Mouse (Mus musculus): ENCODE measurements around the gene Amd1.

Amd1 gene

DNA sequence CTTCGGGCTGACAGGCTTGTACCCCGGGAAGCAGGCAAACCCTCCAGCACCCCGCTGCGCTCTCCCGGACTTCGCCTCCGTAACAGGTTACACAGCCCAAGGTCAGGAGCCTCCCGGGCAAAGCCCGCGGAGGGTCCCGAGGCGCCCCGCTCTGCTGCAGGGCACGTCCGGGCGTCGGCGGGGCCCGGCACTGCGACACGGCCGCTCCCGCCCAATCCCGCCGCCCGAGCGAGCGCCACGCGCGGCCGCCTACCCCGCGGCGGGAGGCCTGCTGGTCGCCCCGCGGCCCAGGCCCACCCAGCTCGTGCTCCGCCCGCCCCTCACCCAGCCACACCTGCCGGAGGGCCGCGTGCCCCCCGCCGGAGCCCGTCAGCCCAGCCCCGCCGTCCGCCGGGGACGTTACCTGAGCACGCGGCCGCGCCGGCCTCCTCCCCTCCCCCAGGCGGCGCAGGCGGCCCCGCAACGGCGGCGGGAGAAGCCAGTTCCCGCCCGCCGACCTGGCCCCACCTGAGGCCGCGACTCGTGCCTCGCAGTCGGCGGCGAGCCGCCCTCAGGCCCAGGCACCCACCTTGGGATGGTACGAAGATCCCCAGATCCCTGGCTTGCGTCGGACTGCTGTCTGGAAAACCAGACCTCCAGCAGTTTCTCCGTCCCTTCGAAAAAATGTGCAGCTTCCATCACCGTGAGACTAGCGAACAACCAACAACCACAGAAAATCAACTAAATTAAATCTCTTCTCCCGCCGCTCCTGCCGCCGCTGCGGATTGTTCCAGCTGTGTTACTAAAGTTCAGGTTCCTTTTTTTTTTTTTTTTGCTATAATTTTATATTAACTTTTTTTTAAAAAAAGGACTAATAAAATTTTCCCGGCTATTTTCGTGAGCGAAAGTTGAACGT lies 558 bp downstream of the Amd1 start:
- DNase-seq = peak; percentile 33

DNA sequence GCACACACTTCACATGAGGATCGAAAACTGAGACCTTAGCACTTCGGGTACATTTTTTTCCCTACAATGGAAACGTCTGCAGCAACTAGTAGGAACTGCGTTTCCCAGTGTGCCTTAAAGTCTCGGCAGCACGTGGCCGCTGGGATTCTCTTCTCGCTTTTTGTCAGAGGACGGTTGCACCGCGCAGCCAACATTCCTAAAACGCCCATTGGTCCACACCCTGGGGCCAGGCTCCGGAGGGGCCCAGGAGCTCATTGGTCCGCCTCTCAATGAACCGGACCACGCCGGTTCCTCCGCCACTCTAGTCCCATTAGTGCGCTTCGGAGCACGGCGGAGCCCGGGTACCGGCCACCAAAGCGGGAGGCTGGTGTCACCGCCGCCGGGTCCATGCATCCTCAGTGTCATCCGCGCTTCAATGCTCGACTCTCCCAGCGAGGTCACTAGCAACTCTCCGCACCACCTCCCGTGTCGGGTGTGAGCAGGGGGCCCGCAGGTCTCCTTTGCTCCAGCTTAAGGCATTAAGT lies 1.3 kb downstream of the Amd1 start:
- DNase-seq = peak; percentile 87

DNA sequence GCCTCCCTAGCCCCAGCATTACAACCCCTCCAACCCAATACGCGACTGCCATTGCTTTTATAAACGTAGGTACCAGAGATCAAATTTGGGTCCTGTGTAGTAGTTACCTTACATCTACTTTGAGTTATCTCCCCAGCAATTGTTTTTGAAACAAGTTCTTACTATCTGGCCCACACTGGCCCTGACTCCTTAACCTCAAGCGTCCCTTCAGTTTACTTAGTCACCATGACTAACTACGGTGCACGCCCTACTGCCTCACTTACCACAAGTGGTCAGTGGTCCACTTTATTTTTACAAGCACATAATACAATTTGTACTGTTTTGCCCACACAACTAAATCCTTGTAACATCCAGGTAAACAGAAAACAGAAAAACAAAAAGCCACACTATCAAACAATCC lies 9.3 kb downstream of the Amd1 start:
- DNase-seq = no peak

DNA sequence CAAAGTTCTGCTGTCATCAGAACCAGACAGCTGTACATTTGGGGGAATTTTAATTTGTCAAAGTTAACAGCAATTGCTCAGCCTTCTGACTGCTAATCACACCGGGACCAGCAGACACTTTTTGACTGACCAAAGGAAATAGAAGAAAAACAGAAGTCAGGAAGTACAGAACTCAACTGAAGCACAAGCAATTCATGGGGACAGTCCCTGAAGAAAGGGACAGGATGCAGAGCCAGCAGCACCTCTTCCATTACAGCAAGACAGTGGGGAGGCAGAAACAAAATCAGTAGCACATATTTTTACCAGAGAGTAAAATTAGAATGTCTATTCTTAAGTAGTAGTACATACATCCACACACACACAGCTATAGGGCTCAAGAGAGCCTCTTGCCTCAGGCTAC lies 15.2 kb downstream of the Amd1 start:
- no peak for DNase-seq

DNA sequence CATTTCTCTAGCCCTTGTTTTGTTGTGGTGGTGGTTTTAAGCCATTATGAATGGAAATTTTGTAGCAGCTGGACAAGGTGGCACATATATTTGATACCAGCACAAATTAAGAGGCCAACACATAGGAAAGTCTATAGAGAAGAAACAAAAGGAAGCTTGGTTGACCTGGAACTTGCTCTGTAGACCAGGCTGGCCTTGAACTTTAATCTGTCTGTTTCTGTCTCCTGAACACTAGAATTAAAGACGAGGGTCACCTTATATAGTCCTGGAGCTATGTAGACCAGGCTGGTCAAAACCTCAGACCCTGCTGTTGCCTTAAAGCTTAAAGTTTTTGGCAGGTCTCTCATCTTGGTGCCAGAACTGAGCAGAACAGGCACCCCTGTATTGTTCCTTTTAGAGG lies 16.4 kb downstream of the Amd1 start:
- DNase-seq = no peak

DNA sequence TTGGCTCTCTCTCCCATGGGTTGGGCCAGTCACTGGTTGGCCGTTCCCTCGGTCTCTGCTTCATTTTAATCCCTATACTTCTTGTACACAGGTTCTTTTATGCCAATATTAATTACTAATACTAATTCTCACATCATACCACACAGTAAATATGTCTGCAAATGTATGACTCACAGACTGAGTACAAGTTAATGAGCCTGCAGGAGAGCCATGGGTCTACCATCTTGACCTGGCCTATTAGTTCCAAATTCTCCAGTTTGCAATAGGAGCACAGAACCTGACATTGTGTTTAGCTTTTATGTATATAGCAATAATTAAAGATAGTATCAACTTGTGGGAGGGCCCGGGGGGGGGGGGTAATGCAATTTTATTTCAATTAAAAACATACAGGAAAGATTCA lies 17.0 kb downstream of the Amd1 start:
- DNase-seq = no peak

DNA sequence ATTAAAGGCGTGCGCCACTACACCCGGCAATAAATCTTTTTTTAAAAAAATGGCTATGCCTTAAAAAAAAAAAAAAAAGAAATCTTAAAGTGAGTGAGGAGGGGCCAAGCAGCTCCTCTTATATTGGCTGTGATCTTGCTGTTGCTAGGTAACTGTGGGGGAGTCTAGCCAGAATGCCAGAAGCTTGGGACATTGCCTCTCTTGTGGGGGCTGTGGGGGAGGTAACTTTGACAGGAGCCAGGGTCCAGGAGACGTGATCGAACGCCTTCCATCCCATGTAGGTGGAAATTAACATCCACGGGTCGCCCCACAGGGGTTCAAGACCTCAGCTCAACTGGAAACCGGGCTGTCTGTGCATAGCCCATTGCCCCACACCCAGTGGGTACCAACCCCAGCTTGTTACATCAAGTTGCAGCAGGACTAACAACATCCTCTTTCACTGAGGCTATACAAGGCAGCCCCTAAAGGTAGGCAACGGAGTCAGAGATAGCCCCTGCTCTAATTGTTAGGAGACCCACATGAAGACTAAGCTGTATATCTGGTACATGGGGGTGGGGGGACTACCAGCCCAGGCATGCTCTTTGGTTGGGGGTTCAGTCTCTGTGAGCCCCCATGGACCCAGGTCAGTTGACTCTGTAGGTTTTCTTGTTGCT lies 17.7 kb downstream of the Amd1 start:
- no peak for DNase-seq

DNA sequence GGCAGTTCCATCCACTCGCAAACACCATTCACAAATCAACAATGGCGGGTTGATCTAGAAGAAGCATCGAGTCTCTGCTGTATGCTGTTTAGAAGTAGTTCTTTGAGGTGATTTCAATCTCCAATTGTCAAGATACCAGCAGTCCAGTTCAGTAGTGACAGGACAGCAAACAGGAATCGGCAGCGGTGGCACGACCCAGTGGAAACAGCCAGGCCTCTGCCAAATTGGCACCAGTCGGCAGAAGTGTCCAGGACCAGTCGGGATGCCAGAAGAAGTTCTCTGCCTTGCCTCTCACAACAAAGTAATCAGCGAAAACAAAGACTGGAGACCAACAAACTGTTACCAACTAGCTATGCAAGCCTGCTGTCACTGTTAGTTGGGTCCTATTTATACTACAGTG lies 18.4 kb downstream of the Amd1 start:
- no peak for DNase-seq

DNA sequence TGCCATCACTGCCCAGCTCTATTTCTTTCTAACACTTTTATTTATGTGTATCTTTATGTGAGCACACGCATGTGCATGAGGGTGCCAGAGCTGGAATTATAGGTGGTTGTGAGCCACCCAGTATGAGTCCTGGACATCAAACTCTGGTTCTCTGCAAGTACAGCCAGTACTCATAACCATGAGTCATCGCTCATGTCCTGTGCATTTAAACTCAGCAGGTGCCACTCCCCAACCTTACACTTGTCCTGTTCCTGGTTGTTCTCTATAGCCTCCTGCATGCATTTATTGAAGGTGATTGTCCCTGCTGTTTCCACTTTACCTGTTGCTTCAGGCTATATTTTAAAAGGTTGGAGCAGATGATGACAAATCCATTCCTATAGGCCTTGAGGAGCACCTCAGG lies 20.4 kb downstream of the Amd1 start:
- DNase-seq = no peak

DNA sequence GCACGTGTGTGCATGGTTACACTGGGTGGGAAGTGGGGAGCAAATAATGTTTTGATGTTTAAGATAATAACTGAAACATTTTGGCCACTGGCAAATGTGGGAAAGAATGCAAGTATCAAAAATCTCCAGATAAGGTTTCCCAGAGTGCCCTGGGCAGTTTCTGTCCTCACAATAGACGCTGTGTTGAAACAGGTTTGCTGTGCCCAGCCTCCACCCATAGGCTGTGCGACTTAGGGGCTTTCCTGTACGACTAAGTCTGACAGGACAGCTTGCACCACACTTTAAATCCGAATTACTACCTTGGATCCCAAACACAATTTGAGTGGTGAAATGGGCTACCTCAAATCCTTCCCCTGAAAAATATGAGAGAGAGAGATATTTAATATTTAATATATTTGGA lies 23.7 kb downstream of the Amd1 start:
- no peak for DNase-seq

DNA sequence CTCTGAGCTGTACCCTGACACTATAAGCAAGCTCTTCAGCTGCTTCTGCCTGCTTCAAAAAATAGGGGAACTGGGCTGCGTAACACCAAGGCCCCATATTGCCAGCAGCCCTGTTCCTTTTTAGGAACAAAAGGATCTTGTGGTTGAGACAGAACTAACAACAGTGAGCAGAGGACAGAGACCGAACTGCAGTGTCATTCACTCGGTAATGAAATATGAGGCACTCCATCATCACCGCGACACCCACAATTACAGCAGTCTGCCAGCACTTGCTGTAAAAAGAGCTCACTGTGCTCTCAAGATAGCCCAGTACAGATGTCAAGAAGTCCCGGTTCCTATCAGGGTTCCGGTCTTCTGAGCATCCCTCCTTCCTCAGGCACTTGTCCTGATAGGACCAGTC lies 26.0 kb downstream of the Amd1 start:
- no peak for DNase-seq

DNA sequence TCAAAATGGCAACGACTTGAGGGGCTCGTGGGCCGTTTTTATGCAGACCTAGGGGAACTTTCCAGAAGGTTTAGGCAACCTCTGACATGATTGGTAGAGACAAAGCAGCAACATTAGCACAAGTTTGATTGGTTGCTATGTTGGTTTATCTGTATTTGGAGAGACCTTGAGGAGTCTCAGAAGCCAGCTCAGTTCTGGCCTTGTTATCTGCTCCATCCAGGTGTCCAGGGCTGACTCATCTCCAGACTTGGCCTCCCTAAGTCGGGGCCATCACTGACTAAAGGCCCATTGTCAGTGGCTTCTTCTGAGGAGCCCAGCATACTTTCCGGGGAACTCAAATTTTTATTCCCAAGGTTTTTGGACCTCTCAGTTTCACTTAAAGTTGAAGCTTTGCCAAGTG lies 28.0 kb downstream of the Amd1 start:
- DNase-seq = no peak

DNA sequence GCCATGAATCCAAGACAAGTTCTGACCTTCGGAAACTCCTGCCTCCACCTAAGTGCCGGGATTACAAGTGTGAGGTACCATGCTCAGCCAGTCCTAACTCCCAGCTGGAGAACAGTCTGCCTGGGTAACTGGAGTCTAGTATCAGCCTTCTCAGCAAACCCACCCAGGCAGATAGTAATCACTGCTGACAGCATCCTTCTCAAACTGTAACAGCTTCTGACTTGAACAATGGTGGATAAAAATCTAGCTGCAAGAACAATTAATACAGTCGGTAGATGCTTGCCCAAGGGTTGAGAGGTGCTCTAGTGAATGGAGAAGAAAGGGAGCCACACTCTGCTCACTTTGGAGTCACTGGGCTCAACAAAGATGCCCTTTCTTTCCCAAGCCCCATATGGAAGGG lies 30.8 kb downstream of the Amd1 start:
- DNase-seq = no peak

DNA sequence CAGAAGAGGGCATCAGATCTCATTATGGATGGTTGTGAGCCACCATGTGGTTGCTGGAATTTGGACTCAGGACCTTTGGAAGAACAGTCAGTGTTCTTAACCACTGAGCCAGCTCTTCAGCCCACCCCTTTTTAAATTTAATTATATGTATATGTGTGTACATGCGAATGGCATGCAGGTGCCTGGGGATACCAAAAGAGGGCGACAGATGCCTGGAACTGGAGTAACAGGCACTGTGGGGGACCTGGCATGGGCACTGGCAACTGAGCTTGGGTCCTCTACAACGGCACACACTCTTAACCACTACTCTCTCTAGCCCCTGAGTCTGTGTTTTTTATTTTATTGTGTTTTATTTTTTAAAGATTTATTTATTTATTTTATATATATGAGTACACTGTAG lies 37.1 kb downstream of the Amd1 start:
- no peak for DNase-seq

DNA sequence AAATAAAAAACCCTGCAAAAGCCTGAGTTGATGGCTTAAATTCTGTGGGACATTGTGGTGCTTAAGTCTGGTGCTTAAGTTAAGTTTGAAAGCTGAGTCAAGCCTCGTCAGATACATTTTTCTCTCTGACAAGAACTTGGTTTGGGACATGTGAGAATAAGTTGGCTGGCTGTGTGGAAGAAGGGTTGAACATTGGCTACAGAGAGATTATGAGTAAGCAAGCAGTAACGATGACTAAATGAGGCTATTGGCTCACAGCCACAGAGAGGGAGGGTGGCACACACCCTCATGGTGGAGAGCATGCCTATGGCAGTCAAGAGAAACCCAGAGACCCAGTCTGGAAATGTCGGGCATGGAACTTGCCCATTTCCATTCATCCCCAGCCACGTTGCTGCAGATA lies 38.3 kb downstream of the Amd1 start:
- peak; percentile 86 for DNase-seq

DNA sequence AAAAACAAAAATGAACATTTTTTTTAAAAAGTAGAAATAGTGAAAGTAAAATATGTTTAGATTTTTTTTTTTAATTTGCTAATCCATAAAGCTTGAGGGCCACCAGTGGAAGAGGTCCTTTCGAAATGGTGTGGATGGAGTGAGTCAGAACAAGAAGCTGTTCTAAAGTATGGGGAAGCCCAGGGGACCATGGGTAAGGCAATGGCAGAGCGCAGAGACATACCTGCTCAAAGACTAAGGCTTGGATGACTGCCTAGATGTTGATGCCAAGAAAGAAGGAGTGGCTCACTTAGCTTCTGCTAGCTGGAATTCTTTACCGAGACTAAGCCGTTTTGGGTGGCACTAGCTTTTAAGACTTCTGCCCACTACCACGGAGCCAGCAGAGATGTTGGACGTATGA lies 39.8 kb downstream of the Amd1 start:
- no peak for DNase-seq

DNA sequence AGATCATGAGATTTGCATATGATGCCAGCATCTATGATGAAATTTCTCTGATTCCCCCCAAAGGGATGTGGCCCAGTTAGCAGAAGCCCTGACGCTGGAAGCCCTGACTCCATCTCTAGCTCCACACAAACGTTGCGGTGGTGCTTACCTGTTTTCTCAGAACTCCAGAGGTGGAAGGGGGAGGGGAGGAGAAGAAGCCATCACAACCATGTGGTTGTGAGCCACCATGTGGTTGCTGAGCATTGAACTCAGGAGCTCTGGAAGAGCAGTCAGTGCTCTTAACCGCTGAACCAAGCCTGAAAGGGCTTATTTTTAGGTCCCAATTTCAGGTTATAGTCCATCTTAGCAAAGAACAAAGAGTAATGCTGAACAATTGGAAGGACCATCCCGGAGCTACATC lies 41.7 kb downstream of the Amd1 start:
- no peak for DNase-seq

DNA sequence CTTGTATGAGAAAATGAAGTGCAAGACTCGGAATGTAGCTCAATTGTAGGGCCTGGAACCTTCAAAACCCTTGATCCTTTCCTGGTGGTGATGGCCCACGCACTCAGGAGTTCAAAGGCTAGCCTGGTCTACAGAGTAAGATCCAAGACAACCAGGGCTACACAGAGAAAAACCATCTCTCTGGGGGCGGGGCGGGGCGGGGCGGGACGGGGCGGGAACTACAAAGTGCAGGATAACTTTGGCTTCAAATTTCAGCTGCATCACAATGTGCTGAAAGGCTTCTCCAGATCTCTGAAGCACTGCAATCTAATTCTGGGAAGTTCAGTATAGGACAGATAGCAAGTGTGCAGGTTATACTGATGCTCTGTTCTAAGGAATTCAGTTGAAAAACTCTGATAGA lies 42.4 kb downstream of the Amd1 start:
- DNase-seq = no peak

DNA sequence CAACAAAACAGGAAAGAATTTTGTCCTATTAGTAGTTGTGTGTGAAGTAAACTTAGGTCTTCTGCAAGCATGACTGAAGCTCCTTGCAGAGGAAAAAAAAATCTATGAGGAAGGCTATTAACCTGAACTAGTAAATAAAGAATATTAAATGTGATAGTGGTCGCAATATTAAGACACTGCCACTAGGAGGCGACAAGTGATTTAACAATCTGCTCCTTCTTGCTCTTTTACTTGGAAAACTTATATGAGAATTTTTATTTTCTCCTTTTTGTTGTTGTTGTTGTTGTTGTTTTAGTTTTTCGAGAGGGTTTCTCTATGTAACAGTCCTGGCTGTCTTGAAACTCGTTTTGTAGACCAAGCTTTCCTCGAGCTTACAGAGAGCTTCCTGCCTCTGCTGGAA lies 43.0 kb downstream of the Amd1 start:
- DNase-seq = peak; percentile 81

DNA sequence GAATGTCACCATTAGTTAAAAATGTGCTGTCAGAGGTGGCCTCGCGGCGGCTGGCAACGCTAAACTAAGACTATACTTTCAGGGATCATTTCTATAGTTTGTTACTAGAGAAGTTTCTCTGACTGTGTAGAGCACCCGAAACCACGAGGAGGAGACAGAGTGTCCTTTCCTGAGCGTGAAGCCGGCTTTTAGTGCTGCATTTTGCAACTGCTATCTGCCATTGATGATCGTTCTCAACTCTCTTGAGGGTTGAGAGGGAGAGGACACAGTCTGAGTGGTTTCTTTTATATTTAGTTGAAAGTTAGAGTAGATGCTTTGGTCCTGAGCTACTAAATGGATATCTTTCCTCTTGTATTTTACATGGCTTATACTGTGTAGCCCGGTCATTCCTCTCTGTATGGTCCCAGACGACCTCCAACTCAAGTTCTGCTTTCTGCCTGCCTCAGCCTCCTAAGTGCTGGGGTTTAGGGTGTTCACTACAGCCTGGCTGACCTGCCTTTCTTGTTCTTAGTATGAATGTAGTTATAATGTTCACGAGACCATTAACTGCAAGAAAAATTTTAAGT lies 43.5 kb downstream of the Amd1 start:
- peak; percentile 77 for DNase-seq

DNA sequence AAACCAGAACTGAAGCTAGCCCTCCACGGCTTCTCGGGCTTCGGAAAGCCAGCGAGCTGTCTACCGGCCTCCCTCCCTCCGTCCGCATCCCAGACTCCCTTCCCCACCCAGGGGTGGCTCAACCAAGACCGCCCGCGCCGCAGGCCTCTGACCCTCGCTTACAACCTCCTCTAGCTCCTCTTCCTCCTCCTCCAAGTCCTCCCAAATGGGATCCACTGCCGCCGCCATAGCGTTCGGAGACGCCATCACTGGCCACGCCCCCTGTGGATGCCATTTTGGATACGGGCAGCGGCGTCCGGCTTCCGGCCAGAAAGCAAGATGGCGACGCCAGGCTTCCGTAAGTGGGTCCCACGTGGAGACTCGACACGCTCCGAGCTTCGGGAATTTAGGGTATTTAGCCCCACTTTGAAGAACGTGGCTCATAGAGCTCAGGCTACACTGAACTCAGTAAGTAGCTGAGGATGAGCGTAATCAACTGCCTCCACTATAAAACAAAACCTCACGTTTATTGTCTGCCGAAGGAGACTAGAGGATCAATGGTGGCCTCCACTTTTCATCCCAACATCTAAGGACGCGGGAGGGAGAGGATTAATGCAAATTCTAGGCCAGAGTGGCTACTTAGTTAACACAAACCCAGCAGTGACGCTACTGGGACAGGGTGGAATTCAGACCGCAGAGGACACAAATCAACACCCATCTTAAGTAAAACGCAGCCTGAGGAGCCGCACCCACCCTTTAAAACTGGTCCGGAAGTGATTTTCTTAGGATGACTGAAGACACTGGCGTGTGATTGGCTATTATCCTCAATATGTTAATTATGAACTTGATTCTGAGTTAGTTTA lies 44.4 kb downstream of the Amd1 start, which contains the start of gene Gtf3c6:
TSS of gene Gtf3c6 (minus strand) at position 695 of the 842 bp plus-strand sequence.
- peak; percentile 95 for DNase-seq

DNA sequence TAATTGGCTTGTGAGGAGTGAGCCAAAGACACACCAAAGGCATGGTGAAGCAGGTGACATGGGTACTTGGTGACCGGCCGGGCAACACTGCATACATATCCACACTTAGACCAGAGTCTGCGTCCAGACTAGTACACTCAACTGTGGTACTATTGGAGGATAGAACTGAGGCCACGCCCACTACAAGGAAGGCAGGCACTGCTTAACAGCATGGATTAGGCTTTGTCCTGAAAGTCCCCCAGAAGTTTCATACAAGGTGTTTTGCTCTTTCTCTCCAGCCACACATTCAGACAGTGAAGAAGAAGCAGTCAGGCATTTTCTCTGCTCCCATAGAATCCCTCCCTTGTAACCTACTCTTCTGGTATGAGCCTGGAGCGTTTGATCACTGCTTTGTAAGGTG lies 45.3 kb downstream of the Amd1 start:
- DNase-seq = peak; percentile 77

DNA sequence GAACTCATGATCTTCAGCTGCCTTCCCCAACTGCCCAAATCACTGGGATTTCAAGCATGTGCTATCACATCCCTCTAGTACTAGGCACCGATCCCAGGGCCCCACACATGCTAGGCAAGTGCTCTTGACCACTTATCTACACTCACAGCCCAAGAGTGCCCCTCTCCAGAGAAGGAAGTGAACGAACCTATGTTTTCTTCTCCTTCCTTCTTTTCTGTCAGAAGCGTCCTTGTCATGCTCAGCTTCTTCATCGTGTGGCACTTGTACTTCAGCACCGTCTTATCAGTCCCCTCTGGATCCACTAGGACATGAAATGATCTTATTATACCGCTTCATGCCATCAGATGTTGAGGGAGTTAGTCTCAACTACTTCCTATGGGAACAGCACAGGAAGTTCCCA lies 51.0 kb downstream of the Amd1 start:
- no peak for DNase-seq

Measured in kidney, adult 9 months (tissue).